Mouse (Mus musculus) liver, postnatal 0 days (tissue): ENCODE measurements around the gene Rps9. TPM values are rescaled to one million over a fixed set of nuclear protein-coding genes. Genes with fewer than 3 reads are reported as not detected.

Experiments used
- ATAC-seq: fragments of 200-750 bp; cut with Nextera tagmentation; 2 replicates; pipeline ENCODE4 v1.8.0; 2017; ENCODE audit warnings: mild to moderate bottlenecking, moderate library complexity
- DNase-seq: peaks from one replicate; pipeline ENCODE4 v3.0.0-alpha.2; 2016
- H3K27ac ChIP-seq: fragments of 300-500 bp; sonication (generic); 2 replicates; pipeline ENCODE4 v1.5.1; 2014; ENCODE audit warnings: antibody characterized with exemption, moderate library complexity, mild to moderate bottlenecking, low read depth
- H3K27me3 ChIP-seq: fragments of 300-500 bp; sonication (generic); 2 replicates; pipeline ENCODE4 v1.6.1; 2014; ENCODE audit warnings: low read length, control low read depth, mixed read lengths; ENCODE audit not compliant: insufficient read depth
- H3K36me3 ChIP-seq: fragments of 300-500 bp; sonication (generic); replicated peaks from 2 replicates; pipeline ENCODE4 v1.6.1; 2014; ENCODE audit warnings: mild to moderate bottlenecking, control low read depth, low read length, moderate library complexity, mixed read lengths; ENCODE audit not compliant: insufficient read depth
- H3K4me1 ChIP-seq: fragments of 300-500 bp; sonication (generic); 2 replicates; pipeline ENCODE4 v1.6.1; 2014; ENCODE audit warnings: antibody characterized with exemption, mild to moderate bottlenecking, control low read depth; ENCODE audit not compliant: insufficient read depth
- H3K4me2 ChIP-seq: fragments of 300-500 bp; sonication (generic); 2 replicates; pipeline ENCODE4 v1.6.1; 2014; ENCODE audit warnings: low read depth, mild to moderate bottlenecking, low read length, moderate library complexity, mixed read lengths
- H3K4me3 ChIP-seq: fragments of 300-500 bp; sonication (generic); 2 replicates; pipeline ENCODE4 v1.5.1; 2014; ENCODE audit warnings: low read depth, low read length
- H3K9ac ChIP-seq: fragments of 300-500 bp; sonication (generic); replicated peaks from 2 replicates; pipeline ENCODE4 v1.6.1; 2014; ENCODE audit warnings: mild to moderate bottlenecking, moderate library complexity
- H3K9me3 ChIP-seq: fragments of 300-500 bp; sonication (generic); 2 replicates; pipeline ENCODE4 v1.6.1; 2016; ENCODE audit warnings: mild to moderate bottlenecking, control low read depth, low read length, mixed read lengths
- CTCF ChIP-seq: sonication (generic); IDR thresholded peaks from 2 replicates; pipeline ENCODE4 v1.5.1; 2016; ENCODE audit warnings: antibody characterized with exemption, low read depth
- EP300 ChIP-seq: IDR thresholded peaks from 2 replicates; pipeline ENCODE4 v1.6.1; 2016; ENCODE audit warnings: antibody characterized with exemption, low read depth, mild to moderate bottlenecking
- WGBS: fragments of 180-500 bp; shearing (Covaris S2); extraction: QIAGEN DNeasy Blood & Tissue Kit; methylation state at CpG from one replicate; pipeline ENCODE4 v1.1.7; 2014; ENCODE audit not compliant: insufficient replicate concordance; 5-methylcytosine and 5-hydroxymethylcytosine counted together
- polyA plus RNA-seq: library from polyadenylated mRNA; unstranded; fragments of >200 nt; fragmentation: Nextera tagmentation; extraction: Ambion mirVana; gene quantifications from 2 replicates; pipeline ENCODE4 v1.2.1, GENCODE M21; 2015

The Rps9 gene
- polyA plus RNA-seq, result 859 and 872 TPM in 2 replicates

DNA sequence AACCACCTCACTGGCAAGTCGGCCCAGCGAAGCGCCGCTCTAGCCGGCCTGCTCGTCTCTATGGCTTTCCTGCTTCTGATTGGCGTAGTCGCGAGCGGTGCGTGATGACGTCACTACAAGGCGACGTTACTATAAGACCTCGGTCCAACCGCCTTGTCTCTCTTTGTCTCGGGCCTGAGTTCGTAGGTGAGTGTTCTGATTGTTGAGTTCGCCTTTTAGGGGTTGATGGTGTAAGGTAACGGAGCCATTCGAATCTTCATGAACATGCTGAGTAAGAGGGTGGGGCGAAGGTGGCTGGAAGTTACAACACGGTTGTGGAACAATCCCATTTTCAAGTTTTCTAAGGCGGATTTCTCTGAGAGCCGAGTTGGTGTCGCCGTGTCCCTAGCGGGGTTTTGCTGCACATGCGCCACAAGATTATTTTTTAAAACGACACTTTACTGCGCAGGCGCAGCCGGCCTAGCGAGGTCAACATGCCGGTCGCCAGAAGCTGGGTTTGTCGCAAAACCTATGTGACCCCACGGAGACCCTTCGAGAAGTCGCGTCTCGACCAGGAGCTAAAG, at the start of gene Rps9:
Rps9 (plus strand) TSS at position 115 of the 563 bp plus-strand sequence.
- Histone ChIP-seq H3K9ac (peak within 1 kb of the TSS; percentile 72), H3K4me1 (peaks cover 11% of the 10 kb centered on the region), H3K36me3 (peaks cover 35% of the 10 kb centered on the region), H3K4me2 (peak within 1 kb of the TSS; percentile 82), H3K27ac (peak within 1 kb of the TSS; percentile 93), H3K9me3 (no peaks in the 10 kb centered on the region), H3K27me3 (no peaks in the 10 kb centered on the region), H3K4me3 (peak within 1 kb of the TSS; percentile 74)
- DNase-seq (peak; percentile 96), ATAC-seq (peak; percentile 93)
- 2% methylated on average over 42 of the region's 42 CpGs for WGBS
- TF ChIP-seq CTCF, result peak; percentile 30
- TF ChIP-seq EP300, result peak; percentile 72

DNA sequence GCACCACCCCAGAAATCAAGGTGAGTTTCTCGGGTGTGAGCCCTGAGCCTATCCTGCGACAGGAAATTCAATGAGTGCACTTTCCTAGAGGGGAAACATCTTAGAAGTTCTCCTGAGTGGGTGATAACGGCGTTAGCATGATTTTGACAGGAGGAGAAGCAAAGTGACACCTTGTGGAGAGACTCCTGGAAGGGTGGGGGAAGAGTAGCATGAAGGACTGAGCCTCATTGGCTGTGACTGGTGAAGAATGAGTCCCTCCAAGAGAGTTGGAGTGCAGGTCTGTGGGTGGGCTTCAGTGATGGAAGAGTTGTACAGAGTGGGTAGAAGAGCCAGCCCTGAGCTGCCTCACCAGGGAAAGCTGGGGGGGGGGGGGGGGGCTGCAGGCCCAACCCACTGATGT, 46.8 kb upstream of the Rps9 start:
- Histone ChIP-seq H3K9ac (no peak overlapping the region), H3K4me2 (no peak overlapping the region), H3K27me3 (no peaks in the 10 kb centered on the region), H3K4me3 (no peak overlapping the region), H3K4me1 (no peaks in the 10 kb centered on the region), H3K36me3 (peaks cover 98% of the 10 kb centered on the region), H3K27ac (no peak overlapping the region), H3K9me3 (no peaks in the 10 kb centered on the region)
- 91% methylated on average over 4 of the region's 4 CpGs for WGBS
- TF ChIP-seq EP300 (no peak), CTCF (no peak)
- ATAC-seq (no peak), DNase-seq (no peak)

DNA sequence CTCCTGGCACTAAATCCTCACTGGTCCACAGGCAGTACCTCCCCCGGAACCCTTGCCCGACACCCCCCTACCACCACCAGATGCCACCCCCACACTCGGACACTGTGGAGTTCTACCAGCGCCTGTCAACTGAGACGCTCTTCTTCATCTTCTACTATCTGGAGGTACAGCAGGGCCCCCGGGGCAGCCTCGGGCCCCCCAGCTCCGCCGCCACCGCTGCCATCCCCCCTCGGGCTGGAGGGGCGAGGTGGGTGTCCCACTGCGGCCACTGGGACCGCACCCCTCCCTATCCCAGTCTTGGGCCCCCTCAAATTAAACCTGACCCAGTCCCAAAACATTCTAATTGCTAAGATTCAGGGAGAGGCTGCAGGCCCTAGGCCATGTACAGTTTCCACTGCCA, 45.2 kb upstream of the Rps9 start:
- H3K4me2 ChIP-seq, result no peak overlapping the region
- H3K27me3 ChIP-seq, result no peaks in the 10 kb centered on the region
- H3K27ac ChIP-seq, result no peak overlapping the region
- no peak overlapping the region for H3K9ac ChIP-seq
- DNase-seq, result no peak
- H3K9me3 ChIP-seq, result no peaks in the 10 kb centered on the region
- ATAC-seq, result no peak
- H3K4me1 ChIP-seq, result peaks cover under 1% of the 10 kb centered on the region; the same call in 1 of the 2 replicates
- no peak overlapping the region for H3K4me3 ChIP-seq
- H3K36me3 ChIP-seq, result peaks cover 98% of the 10 kb centered on the region
- TF ChIP-seq CTCF, result no peak
- TF ChIP-seq EP300, result no peak
- WGBS, result 92% methylated on average over 12 of the region's 14 CpGs

DNA sequence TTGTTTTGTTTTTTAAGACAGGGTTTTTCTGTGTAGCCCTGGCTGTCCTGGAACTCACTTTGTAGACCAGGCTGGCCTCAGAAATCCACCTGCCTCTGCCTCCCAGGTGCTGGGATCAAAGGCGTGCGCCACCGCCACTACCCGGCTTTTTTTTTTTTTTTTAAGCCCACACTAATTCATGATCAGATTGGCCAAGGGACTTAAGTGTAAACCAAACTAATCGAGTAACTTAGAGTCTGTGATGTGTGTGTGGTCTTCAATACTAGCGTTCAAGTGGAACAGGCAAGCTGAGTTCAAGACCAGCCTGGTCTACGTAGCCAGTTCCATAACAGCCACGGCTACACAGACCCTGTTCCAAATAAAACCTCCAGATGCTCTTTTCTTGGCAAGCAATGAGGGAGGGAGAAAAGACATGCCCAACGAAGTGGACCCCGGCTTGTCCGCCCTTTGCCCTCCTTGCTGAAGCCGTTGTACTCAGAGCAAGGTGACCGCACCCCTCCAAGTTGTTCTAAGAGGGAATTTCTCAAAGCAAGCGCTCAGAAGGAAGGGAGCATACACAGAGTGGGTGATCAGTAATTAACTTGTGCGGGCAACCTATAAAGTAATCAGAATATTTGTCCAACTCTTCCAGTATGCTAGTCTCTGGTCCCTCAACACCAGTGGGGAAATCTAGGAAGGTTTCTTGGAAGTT, 39.1 kb upstream of the Rps9 start:
- H3K4me2 ChIP-seq, result peak overlapping the region; percentile 91
- peak overlapping the region; percentile 80 for H3K4me3 ChIP-seq
- H3K36me3 ChIP-seq, result peaks cover 39% of the 10 kb centered on the region
- no peaks in the 10 kb centered on the region for H3K9me3 ChIP-seq
- peak overlapping the region; percentile 91 for H3K9ac ChIP-seq
- peaks cover 19% of the 10 kb centered on the region for H3K4me1 ChIP-seq
- WGBS, result 20% methylated on average over 15 of the region's 15 CpGs
- no peaks in the 10 kb centered on the region for H3K27me3 ChIP-seq
- DNase-seq, result peak; percentile 40
- peak overlapping the region; percentile 95 for H3K27ac ChIP-seq
- peak; percentile 38 for ATAC-seq
- no peak for TF ChIP-seq CTCF
- no peak for TF ChIP-seq EP300

DNA sequence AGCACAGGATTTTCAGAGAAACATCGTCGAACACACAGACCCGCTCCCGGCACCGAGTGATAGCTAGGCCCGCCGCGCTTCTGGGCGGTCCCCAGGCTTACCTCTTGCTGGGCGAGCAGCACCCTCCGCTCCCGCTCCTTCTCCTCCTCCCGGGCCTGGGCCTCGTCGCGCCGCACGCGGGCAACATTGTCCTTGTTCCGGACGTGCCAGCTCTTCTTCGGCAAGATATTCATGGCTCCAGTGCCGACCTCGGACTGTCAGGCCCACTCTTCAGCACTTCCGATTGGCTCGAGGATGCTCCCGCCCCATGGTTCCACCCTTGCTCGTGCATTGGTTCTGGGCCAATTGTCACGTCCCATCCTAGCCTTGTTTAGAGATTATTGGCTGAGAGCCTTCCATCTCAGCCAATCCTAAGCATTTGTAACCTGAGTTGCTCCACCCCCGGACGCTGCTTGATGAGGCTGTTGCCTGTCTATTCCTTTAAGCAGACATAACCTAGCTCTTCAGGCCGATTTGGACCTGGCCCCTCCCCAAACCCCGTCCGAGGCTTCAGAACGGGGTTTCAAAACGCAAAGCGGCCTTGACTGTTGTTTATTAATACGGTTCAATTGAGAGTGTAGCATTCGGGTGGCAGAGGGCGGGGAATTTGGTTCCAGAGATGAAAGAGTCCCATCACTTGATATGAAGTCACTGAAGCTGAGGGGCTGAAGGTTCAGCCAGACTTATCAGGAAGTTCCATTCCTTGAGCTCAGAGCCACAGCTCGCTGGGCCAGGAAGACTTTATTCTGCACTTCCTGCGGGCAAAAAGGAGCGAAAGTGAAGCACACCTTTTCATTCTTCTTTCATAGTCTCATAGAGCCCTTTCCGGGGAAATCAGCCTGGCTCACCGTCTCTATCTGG, 38.3 kb upstream of the Rps9 start, which contains the start of gene Leng1:
Leng1 (minus strand) TSS at position 626 of the 900 bp plus-strand sequence.
- H3K4me3 ChIP-seq, result peak within 1 kb of the TSS; percentile 80
- WGBS, result 4% methylated on average over 45 of the region's 45 CpGs
- peak within 1 kb of the TSS; percentile 95 for H3K27ac ChIP-seq
- peak; percentile 99 for ATAC-seq
- H3K4me2 ChIP-seq, result peak within 1 kb of the TSS; percentile 91
- peak; percentile 95 for DNase-seq
- TF ChIP-seq EP300 (no peak), CTCF (no peak)
- peaks cover 32% of the 10 kb centered on the region for H3K36me3 ChIP-seq
- H3K4me1 ChIP-seq, result peaks cover 19% of the 10 kb centered on the region
- H3K9ac ChIP-seq, result peak within 1 kb of the TSS; percentile 91
- H3K9me3 ChIP-seq, result no peaks in the 10 kb centered on the region
- no peaks in the 10 kb centered on the region for H3K27me3 ChIP-seq

DNA sequence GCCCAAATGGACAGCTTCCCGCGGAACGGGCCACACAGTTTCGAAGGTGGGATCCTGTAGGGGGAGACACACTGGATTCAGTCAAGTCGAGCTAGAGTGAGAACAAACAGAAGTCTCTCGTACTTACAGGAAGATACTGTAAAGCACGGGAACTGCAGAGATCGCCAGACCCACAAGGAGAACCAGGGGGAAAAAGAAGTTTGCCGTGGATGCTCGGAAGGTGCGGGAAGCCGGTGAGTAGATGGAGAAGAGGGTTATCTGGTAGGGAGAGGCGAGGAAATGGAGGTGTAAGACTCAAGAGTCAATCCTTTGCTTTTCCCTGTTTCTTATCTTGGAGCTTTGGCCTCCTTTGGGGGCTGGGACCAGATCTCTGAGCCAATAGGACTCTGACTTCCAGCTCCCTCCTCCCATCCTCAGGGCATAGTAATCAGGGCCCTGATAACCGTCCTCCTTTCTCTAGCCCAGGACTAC, 36.8 kb upstream of the Rps9 start:
- Histone ChIP-seq H3K4me3 (peak overlapping the region; percentile 80), H3K27me3 (no peaks in the 10 kb centered on the region), H3K27ac (peak overlapping the region; percentile 18; the same call in 1 of the 2 replicates), H3K9ac (peak overlapping the region; percentile 48; the same call in 1 of the 2 replicates), H3K9me3 (no peaks in the 10 kb centered on the region), H3K4me1 (peaks cover 19% of the 10 kb centered on the region), H3K36me3 (peaks cover 17% of the 10 kb centered on the region), H3K4me2 (peak overlapping the region; percentile 91)
- ATAC-seq (no peak), DNase-seq (no peak)
- TF ChIP-seq CTCF (peak; percentile 35), EP300 (no peak)
- WGBS, result 30% methylated on average over 14 of the region's 14 CpGs
